Mouse (Mus musculus) right cerebral cortex, postnatal 10 days (tissue): ENCODE data around the gene Vangl1.

Experiments
- DNase-seq, 2 experiments: peaks; one replicate each; pipeline ENCODE4 v3.0.0; 2021; ENCODE audit warnings: low spot score in 2 of 2

Vangl1 gene

DNA sequence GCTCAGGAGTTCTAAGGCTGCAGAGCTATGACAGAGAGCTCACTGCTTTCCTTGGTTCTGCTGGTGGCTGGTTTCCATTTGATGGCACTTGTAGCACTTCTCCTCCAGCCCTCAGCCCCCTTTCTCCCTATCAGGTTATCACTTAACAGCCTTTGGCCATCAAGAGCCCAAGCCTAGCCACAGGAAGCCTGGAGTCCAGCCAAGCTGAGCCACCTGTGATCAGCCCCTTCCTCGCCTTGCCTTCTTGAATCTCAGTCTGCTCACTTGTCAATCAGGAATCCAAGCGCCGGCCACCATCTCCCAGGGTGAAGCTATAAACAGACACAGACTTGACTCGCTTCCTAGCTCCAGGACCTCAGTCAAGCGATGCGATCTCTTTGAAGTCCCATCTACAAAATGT is 6.0 kb downstream of the Vangl1 start:
- DNase-seq, result no peak

DNA sequence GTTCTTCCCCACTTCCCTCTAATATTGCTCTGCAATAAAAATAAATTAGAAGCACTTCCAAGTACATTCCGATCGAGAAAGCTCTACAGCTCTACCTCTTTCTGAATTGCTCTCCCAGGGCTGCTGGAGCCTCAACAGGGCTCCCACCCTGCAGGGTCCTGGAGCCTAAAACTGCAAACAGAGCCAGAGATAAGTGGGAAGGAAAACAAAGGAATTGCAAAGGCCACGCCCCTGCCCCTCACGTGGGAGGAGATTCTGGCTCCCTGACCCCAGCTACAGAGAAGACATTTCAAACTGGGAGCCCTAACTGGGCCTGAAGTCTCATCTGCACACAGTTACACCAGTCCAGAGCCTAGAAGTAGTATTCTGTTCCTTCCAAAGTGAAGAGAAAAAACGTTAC is 6.7 kb downstream of the Vangl1 start:
- no peak for DNase-seq

DNA sequence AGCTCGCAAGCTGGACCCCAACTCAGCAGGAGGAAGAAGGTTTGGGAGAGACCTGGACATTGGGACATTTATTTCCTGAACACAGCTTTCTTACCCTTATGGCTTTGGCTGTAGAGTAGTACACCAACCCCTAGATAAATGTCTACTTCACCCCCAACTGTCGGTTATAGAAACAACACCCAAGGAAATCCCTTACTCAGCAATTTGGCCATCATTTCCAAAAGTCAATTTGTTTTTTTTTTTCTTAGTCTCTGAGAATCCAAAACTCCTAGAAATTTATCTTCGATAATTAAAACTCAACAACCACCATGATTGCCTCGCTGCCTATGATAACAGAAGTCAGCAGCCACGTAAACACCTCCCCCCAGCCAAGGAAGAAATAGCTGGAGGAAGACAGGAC is 7.3 kb downstream of the Vangl1 start:
- DNase-seq, result no peak

GRCm38 (mm10) chr3:102196166-102196565 is 8.3 kb downstream of the Vangl1 start:
- no peak for DNase-seq

GRCm38 (mm10) chr3:102195762-102196161 is 8.7 kb downstream of the Vangl1 start:
- no peak for DNase-seq

DNA sequence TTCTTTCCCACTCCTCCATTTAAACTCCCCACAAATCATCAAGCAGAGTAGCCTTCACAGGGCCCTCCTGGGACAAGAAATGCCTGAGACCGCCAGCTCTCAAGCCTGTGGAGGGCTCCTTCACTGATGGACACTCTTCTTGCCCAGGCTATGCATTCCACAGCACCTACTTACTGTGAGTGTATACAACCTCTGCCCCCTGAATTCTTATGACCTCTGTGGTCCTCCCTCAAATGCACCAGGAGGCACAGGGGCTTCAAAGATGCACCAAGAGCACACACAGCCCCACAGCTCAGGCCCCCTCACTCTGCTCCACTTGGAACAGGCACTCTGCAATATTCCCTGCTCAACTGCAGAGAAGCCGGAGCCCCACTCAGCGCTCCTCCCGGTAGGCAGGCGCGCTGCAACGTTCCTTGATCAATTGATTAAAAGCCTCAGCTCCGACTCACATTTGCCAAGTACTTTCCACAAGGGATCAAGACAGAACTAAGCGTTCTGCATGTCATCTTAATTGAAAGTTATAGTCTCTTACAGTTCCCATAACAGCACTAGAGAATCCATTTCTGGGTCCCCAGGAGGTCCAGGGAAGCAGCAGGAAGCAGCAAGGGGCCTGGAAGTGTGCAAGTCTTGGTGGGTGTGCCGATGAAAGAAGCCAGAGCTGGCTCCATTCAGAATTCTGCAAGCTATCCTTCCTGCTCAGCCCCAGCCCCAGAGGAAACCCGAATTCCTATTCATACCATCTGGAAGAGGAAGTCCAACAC is 10.0 kb downstream of the Vangl1 start:
- DNase-seq, result peak in 1 of 2 experiments; percentile 56

DNA sequence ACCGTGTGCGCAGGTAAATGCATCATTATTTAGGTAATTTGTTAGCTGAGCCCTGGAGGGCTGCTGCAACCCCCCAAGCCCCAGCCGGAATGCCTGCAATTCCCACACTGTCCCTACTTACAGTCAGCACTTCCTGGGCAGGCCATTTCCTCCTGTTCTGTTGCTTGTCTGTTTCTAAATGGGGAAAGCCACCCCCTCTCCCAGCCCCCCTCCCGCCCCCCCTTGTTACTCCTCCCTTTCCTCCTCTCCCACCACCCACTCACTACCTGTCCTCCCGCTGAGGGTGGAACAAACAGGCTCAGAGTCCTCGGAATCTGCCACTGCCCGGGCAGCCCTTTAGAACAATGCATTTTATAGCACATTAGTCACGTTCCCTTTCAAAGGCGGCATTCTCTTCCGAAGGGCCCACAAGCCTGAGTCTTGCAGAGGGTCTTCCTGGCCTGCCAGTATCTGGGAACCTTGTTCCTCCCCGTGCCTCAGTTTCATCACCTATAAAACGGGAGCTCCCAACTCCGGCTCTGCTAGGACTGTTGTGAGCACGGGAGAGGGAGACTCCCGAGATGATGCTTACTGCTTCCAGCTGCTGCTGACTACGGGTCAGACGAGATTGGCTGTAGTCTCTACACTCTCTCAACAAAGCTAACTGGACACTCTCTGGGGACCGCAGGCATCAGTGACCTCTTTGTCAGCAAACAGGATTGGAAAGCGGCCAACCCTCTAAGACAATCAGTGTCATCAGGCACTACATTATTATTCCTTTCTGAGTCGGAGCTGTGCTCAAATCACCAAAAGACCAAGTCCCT is 10.8 kb downstream of the Vangl1 start:
- no peak for DNase-seq

GRCm38 (mm10) chr3:102192621-102193020 is 11.9 kb downstream of the Vangl1 start:
- DNase-seq, result no peak

- no peak for DNase-seq
Observed at GRCm38 (mm10) chr3:102191575-102191974, 12.9 kb downstream of the Vangl1 start.

DNA sequence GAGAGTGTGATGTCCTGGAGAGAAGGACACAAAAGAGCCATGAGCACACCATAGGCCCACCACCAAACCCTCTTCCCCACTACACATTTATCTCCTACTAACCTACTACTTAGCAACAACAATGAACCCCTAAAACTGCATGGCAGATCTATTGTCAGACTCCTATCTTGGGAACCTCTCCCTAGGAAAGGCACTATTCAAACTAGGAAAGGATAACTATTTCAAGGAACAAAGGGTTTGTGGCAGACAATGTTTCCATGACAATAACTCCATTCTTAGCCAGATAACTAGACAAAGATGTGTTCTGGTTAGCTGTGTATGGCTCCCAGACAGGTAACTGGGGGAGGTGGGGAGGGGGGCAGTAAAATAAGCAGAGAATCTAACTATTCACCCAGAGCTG is 13.9 kb downstream of the Vangl1 start:
- DNase-seq, result no peak

- DNase-seq, result no peak
Observed at GRCm38 (mm10) chr3:102190015-102190414, 14.5 kb downstream of the Vangl1 start.

DNA sequence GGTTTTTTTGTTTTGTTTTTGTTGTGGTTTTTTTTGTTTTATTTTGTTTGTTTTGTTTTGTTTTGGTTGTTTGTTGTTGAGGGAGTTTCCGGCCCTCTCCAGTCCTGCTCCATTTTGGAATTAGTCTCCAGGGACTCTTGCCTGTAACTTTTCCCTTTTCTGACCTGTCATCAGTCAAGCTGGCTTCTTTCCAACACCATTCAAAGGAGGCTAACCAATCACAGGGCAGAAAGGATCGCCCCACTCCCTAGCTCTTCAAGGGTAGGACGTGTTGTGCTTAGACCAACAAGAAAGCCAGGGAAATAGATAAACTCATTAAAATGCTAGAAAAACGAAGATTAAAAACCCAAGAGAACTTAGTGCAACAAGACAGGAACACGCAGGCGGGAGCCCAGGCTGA is 15.5 kb downstream of the Vangl1 start:
- no peak for DNase-seq

DNA sequence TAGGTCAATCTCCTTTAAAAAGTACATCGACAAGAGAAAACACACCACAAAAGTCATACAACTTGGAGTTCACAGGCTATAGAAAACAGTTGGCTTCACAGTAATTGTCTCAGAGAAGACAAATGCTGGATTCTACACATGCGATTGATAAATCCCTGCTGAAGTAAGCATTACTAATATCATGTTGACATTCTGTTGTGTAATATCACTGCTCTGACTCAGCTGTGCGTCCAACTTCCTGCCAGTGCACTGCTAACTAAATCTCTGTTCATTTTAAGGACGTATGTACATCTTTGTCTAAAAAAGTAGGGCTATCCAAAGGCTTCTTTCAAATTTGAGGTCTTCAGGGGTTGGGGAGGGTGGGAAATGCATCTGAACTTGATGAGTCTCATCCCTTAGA is 17.1 kb downstream of the Vangl1 start:
- DNase-seq, result no peak

GRCm38 (mm10) chr3:102184721-102185120 is 19.8 kb downstream of the Vangl1 start:
- no peak for DNase-seq

DNA sequence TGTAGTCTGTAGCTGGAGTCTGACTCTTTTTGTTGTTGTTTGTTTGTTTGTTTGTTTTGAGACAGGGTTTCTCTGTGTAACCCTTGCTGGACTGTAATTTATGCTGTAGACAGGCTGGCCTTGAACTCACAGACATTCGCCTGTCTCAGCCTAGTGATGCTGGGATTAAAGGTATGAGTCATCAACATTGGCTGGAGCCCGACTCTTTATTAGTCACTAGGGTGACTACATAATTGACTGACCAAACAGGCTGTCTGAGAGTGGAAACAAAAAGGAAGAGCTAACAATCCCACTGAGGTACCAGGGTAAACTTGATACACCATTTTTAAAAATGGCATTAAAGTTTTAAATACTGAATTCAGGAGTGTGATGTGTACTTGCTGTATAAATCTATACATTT is 21.9 kb downstream of the Vangl1 start:
- DNase-seq, result no peak

DNA sequence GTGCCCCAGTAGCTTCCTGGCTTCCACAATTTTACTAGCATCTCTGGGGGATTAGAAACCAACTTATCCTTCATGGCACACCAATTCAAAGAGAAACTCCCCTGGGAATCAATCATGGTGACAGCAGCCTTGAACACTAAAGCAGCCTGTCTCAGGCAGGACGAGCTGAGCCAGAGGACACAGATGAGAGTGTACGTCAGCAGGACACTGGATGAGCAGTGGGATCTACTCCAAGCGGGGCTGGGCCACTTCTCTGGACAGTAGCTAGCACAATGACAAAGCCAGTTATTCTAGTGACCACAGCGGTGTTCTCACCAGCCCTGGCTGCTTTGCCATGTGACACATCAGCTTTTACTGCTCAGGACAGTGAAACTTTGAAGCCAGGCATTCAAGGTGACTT is 23.3 kb downstream of the Vangl1 start:
- DNase-seq, result no peak

DNA sequence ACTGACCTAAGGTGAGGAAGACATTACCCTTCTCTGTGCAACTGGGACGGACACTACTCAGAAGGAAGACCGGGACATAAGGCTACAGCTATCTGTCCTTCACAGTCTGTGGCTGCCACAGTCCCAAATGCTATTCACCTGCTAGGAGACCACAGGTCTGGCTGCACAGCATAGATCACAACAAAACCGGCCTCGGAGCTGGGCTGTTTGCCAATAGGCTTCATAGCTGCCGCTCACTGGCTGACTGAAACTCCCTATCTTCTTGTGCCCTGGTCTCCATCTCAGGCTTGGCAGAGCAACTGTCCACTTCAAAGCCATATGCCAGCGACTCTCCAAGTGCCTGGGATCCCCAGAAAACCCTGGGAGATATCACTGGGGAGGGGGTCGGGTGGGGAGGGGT is 23.7 kb downstream of the Vangl1 start:
- DNase-seq, result no peak

- no peak for DNase-seq
Observed at GRCm38 (mm10) chr3:102179869-102180268, 24.6 kb downstream of the Vangl1 start.

DNA sequence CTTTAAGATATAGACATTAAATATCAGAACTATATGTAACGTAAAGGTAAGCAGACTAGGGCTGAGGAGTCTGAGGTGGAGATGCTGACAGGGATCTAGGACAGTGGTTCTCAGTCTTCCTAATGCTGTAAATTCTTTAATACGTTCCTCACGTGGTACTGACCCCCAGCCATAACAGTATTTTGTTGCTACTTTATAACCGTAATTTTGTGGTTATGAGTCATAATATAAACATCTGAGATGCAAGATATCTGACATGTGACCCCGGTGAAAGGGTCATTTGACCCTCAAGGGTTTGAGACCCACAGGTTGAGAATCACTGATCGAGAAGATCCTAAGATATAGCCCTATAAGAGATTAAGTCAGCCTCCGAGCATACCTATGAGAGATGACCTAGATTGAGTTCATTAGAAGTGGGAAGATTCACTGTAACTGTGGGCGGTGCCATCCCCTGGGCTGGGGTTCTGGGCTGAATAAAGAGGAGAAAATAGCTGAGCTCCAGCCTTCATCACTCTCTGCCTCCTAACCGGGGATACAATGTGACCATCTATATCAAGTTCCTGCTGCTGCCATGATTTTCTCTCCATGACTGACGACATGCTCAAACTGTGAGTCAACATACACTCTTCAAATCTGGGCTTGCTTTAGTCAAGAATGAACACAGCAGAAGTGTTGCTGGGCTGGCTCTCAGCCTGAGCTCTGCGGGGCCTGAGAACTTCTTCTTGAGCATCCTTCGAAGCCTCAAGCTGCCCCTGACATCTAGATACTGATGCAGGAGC is 26.5 kb downstream of the Vangl1 start:
- DNase-seq, result no peak

DNA sequence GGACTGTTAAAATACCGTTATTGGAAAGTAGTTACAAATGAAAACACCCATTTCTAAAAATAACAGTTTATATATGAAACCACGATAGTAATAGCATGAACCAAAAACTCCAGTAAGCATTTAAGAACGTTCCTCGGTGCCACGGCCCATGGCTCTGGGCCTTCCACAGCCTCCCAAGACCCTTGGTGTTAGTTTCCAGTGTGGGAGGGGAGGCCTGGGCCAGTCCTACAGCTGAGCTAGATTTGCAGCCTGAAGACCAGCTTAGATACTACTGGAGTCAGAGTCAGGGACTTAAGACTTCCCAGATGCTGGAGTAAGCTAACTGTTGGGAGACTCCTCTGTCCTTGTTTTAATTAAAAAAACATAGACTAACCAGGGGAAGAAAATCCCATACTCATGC is 28.4 kb downstream of the Vangl1 start:
- DNase-seq, result no peak

GRCm38 (mm10) chr3:102175701-102176100 is 28.8 kb downstream of the Vangl1 start:
- no peak for DNase-seq

- DNase-seq, result no peak
Observed at GRCm38 (mm10) chr3:102174118-102174865, 30.2 kb downstream of the Vangl1 start.
